Mouse (Mus musculus): ENCODE data around the gene Ptar1. TPM values are rescaled to one million over a fixed set of nuclear protein-coding genes. Genes with fewer than 3 reads are reported as not detected.
"Not testable (repeated sequence)": the region's sequence is repeated elsewhere in the genome, so short reads cannot be mapped to it uniquely, and the experiment has no call there.

Gene Ptar1
- 7.2 and 8.0 TPM in 2 replicates for polyA plus RNA-seq (2016; fragmentation: Nextera tagmentation; extraction: Ambion mirVana)

DNA sequence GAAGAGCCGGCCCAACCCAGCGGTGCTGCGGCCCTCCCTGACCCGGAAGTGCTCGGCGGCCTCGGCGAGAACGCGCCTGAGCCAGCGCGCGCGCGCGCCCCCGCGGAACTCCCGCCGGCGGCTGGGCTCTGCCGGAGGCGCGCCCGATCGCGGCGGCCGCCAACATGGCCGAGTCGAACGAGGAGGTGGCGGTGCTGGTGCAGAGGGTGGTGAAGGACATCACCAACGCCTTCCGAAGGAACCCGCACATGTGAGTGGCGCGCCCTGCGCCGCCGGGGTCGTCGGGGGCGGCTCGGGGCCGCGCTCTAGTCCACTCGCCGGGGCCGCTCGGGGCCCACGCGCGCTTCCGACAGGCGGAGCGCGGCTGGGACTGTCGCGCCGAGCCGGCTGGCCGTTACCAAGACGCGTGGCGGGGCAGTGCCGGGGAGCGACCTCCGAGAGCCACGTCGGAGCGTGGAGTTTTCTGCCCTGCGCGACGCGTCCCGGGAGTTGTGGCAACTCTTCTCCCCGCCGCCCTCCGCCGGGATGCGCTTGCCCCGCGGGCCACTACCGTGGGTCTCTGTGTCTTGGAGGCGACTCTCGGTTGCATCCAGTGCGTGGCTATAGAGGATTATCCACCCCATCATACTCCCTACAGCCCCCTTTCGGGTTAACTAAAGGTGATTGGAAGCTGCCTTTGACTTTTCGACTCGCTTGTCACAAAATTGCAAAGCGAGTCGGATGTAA, at the start of gene Ptar1:
Gene Ptar1, plus strand, starts transcription at position 134 of the 726 bp plus-strand sequence.
- under 1% methylated on average over 87 of the region's 93 CpGs for WGBS
- peak; percentile 93 for ATAC-seq (ENCODE audit: low FRiP score)

GRCm38 (mm10) chr19:23643819-23644218, 43.4 kb upstream of the Ptar1 start:
- no peak overlapping the region for H3K27ac ChIP-seq
- no peak for ATAC-seq (ENCODE audit: low FRiP score)
- 83% methylated on average over 5 of the region's 5 CpGs for WGBS
- H3K9me3 ChIP-seq (replicated peaks): no peaks in the 10 kb centered on the region
- no peaks in the 10 kb centered on the region for H3K4me1 ChIP-seq
- H3K9ac ChIP-seq: no peak overlapping the region
- H3K4me2 ChIP-seq (replicated peaks): no peak overlapping the region
- no peaks in the 10 kb centered on the region for H3K27me3 ChIP-seq
- H3K36me3 ChIP-seq: no peaks in the 10 kb centered on the region
- H3K4me3 ChIP-seq: no peak overlapping the region

More for the DNA sequence above, at the start of gene Ptar1:
- Histone ChIP-seq H3K27me3 (no peaks in the 10 kb centered on the region), H3K9ac (peak within 1 kb of the TSS; percentile 84), H3K9me3 (replicated peaks) (no peaks in the 10 kb centered on the region), H3K4me1 (peaks cover 6% of the 10 kb centered on the region), H3K4me3 (peak within 1 kb of the TSS; percentile 84), H3K27ac (peak within 1 kb of the TSS; percentile 93), H3K36me3 (no peaks in the 10 kb centered on the region), H3K4me2 (replicated peaks) (peak within 1 kb of the TSS; percentile 54)

DNA sequence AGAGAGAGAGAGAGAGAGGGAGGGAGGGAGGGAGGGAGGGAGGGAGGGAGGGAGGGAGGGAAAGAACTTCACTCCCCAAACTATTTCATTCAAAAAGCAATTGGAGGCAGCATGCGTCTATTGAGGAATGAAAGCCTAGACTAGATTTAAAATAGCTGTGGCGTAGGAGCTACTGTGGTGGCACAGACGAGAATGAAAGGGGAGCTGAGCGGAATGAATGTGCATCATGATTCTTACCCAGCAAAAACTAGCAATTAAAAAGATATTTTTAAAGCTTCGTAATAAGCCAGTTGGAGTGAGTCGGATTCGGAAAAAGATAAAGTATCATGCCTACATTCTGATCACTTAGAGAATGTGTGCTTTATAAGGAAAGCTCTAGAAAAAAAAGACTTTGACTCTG, 41.9 kb upstream of the Ptar1 start:
- WGBS: 72% methylated on average over 7 of the region's 7 CpGs
- H3K27me3 ChIP-seq: no peaks in the 10 kb centered on the region
- no peak overlapping the region for H3K9ac ChIP-seq
- no peak overlapping the region for H3K4me3 ChIP-seq
- no peak for ATAC-seq (ENCODE audit: low FRiP score)
- no peaks in the 10 kb centered on the region for H3K36me3 ChIP-seq
- H3K9me3 ChIP-seq (replicated peaks): no peaks in the 10 kb centered on the region
- no peak overlapping the region for H3K27ac ChIP-seq
- no peak overlapping the region for H3K4me2 ChIP-seq (replicated peaks)
- H3K4me1 ChIP-seq: no peaks in the 10 kb centered on the region

GRCm38 (mm10) chr19:23647308-23647707, 39.9 kb upstream of the Ptar1 start:
- Histone ChIP-seq H3K4me3 (no peak overlapping the region), H3K4me1 (no peaks in the 10 kb centered on the region), H3K27ac (no peak overlapping the region), H3K36me3 (no peaks in the 10 kb centered on the region), H3K4me2 (replicated peaks) (no peak overlapping the region), H3K9me3 (replicated peaks) (no peaks in the 10 kb centered on the region), H3K27me3 (no peaks in the 10 kb centered on the region), H3K9ac (no peak overlapping the region)
- WGBS: 91% methylated on average over 7 of the region's 7 CpGs
- no peak for ATAC-seq (ENCODE audit: low FRiP score)

DNA sequence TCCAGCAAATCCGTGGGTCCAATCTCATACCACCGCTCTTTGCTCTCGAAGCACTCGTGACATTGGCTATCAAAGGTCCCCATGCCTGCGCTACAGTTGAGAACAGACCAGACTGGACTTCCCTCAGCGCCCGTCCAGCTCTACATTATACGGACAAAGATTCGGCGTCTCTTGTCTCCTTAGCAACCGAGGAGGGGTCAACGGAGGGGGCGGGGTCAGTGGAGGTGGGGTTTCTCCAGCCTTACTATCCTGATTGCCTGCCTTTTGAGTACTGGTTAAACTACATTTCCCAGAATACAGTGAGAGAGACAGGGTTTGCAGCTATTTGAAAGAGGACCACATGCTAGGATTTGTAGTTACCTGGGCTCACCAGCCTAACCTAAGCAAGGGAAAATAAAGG, 34.6 kb upstream of the Ptar1 start, which contains the start of gene 1700028P14Rik:
Gene 1700028P14Rik, minus strand, starts transcription at position 169 of the 400 bp plus-strand sequence.
- H3K27ac ChIP-seq: no peak within 1 kb of the TSS
- peak within 1 kb of the TSS; percentile 17; the same call in 1 of the 2 replicates for H3K4me3 ChIP-seq
- ATAC-seq (ENCODE audit: low FRiP score): peak; percentile 86
- no peaks in the 10 kb centered on the region for H3K27me3 ChIP-seq
- WGBS: 5% methylated on average over 13 of the region's 13 CpGs
- H3K4me2 ChIP-seq (replicated peaks): peak within 1 kb of the TSS; percentile 50
- H3K9me3 ChIP-seq (replicated peaks): no peaks in the 10 kb centered on the region
- no peak within 1 kb of the TSS for H3K9ac ChIP-seq
- H3K4me1 ChIP-seq: no peaks in the 10 kb centered on the region
- no peaks in the 10 kb centered on the region for H3K36me3 ChIP-seq

DNA sequence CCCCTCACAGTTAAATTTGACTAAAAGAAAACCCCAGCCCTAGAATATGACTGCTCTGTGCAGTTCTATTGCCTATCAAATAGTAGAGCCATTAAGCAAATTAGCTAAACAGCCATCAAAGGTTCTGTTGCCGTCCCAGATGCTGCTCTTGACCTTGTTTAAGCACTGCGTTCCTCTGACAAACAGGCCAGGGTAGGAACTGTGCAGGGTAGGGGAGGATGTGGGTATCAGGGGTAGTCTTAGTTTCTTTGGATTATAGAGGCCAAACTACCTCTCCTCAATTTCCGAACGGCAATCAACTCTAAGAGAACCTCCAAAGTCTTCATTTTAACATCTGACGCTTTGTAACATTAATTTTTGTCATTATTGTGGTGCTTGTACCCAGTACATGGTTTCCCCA, 34.1 kb upstream of the Ptar1 start:
- H3K4me2 ChIP-seq (replicated peaks): no peak overlapping the region
- peak; percentile 8; the same call in 1 of the 2 replicates for ATAC-seq (ENCODE audit: low FRiP score)
- H3K4me1 ChIP-seq: no peaks in the 10 kb centered on the region
- no peaks in the 10 kb centered on the region for H3K36me3 ChIP-seq
- no peaks in the 10 kb centered on the region for H3K27me3 ChIP-seq
- no peak overlapping the region for H3K9ac ChIP-seq
- no peak overlapping the region for H3K4me3 ChIP-seq
- H3K27ac ChIP-seq: no peak overlapping the region
- no peaks in the 10 kb centered on the region for H3K9me3 ChIP-seq (replicated peaks)
- 95% methylated on average over 5 of the region's 5 CpGs for WGBS

DNA sequence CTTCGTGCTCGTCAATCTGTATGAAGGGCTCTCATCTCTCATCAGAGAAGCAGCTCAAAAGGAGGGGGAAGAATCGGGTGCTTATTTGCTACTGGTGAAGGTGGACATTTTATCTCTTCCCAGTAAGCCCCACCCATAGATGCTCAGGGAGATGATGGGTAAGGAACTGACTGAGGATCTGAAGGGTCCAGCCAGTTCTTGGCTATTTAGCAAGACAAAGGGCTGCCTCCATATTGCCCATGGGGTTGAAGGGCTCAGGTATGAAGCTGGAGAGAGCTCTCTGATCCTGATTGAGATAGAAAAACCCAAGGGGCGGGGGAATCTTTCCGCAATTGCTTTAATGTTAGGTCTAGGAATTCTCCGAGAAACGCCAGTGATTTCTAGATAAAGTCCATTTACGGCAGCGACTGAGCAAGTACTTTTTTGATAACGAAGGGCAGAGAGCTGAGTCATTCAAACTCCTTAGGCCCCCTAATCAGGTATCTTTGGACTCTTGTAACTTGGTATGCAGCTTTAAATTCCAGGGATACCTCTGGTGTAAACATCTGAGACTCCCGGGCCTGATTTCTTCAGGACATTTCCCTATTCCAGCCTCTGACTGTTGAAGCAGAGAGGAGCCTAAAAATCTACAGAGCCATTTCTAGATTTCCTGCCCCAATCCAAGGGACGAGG, 29.8 kb upstream of the Ptar1 start:
- H3K36me3 ChIP-seq: no peaks in the 10 kb centered on the region
- H3K4me3 ChIP-seq: no peak overlapping the region
- ATAC-seq (ENCODE audit: low FRiP score): no peak
- H3K27ac ChIP-seq: no peak overlapping the region
- 70% methylated on average over 12 of the region's 12 CpGs for WGBS
- no peaks in the 10 kb centered on the region for H3K4me1 ChIP-seq
- H3K27me3 ChIP-seq: no peaks in the 10 kb centered on the region
- H3K9me3 ChIP-seq (replicated peaks): no peaks in the 10 kb centered on the region
- no peak overlapping the region for H3K9ac ChIP-seq
- no peak overlapping the region for H3K4me2 ChIP-seq (replicated peaks)

- H3K4me3 ChIP-seq: no peak overlapping the region
- H3K27ac ChIP-seq: no peak overlapping the region
- H3K4me1 ChIP-seq: no peaks in the 10 kb centered on the region
- H3K9me3 ChIP-seq (replicated peaks): no peaks in the 10 kb centered on the region
- no peaks in the 10 kb centered on the region for H3K36me3 ChIP-seq
- no peak overlapping the region for H3K4me2 ChIP-seq (replicated peaks)
- no peaks in the 10 kb centered on the region for H3K27me3 ChIP-seq
- no peak overlapping the region for H3K9ac ChIP-seq
- ATAC-seq (ENCODE audit: low FRiP score): no peak
- WGBS: 80% methylated on average over 4 of the region's 4 CpGs
Measured at GRCm38 (mm10) chr19:23658350-23658749, 28.9 kb upstream of the Ptar1 start.

DNA sequence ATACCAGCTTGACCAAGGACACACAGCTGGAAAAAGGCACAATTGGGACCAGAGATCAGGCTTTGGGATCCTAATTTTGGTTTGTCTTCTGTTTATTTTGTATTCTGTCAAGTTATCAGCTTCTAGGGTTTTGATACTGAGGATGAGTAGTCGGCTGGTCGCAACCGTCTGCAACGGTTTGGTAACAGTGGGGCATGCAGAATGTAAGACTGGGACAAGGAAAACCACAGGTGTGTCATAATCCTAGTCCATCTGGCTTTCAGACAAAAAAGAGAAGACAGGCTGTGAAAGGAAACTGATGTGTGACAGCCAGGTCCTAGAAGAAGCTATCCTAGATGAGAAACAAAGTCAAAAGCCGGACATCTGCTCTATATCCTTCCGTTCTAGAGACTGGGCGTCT, 23.1 kb upstream of the Ptar1 start:
- no peak overlapping the region for H3K4me3 ChIP-seq
- H3K4me1 ChIP-seq: no peaks in the 10 kb centered on the region
- no peaks in the 10 kb centered on the region for H3K9me3 ChIP-seq (replicated peaks)
- WGBS: 90% methylated on average over 7 of the region's 7 CpGs
- H3K27me3 ChIP-seq: no peaks in the 10 kb centered on the region
- H3K36me3 ChIP-seq: no peaks in the 10 kb centered on the region
- H3K9ac ChIP-seq: no peak overlapping the region
- no peak for ATAC-seq (ENCODE audit: low FRiP score)
- H3K4me2 ChIP-seq (replicated peaks): no peak overlapping the region
- H3K27ac ChIP-seq: no peak overlapping the region

GRCm38 (mm10) chr19:23668142-23668655, 19.0 kb upstream of the Ptar1 start:
- Histone ChIP-seq H3K9me3 (replicated peaks) (no peaks in the 10 kb centered on the region), H3K4me2 (replicated peaks) (no peak overlapping the region), H3K4me1 (no peaks in the 10 kb centered on the region), H3K36me3 (no peaks in the 10 kb centered on the region), H3K27me3 (no peaks in the 10 kb centered on the region), H3K9ac (no peak overlapping the region), H3K27ac (no peak overlapping the region), H3K4me3 (no peak overlapping the region)
- 63% methylated on average over 6 of the region's 6 CpGs for WGBS
- no peak for ATAC-seq (ENCODE audit: low FRiP score)

- H3K27me3 ChIP-seq: no peaks in the 10 kb centered on the region
- no peak overlapping the region for H3K9ac ChIP-seq
- no peak overlapping the region for H3K4me3 ChIP-seq
- H3K27ac ChIP-seq: no peak overlapping the region
- no peaks in the 10 kb centered on the region for H3K9me3 ChIP-seq (replicated peaks)
- no peaks in the 10 kb centered on the region for H3K36me3 ChIP-seq
- ATAC-seq (ENCODE audit: low FRiP score): no peak
- WGBS: 61% methylated on average over 2 of the region's 2 CpGs
- H3K4me2 ChIP-seq (replicated peaks): no peak overlapping the region
- H3K4me1 ChIP-seq: no peaks in the 10 kb centered on the region
Measured at GRCm38 (mm10) chr19:23673021-23673420, 14.2 kb upstream of the Ptar1 start.

DNA sequence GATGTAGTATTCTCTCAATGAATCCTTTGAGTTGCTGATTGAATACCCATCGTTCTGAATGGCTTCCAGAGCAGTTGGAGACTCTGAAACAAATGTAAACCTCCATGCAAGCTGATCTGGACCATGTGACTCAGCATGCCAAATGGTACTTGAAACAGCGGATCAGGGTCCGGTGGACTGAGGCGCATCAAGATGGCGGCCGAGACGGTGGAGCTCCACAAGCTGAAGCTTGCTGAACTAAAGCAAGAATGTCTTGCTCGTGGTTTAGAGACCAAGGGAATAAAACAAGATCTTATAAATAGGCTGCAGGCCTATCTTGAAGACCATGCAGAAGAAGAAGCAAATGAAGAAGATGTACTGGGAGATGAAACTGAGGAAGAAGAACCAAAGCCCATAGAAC, 11.6 kb upstream of the Ptar1 start:
- 91% methylated on average over 8 of the region's 8 CpGs for WGBS

More for the DNA sequence above, 11.6 kb upstream of the Ptar1 start:
- not testable (repeated sequence) for H3K4me2 ChIP-seq (replicated peaks); H3K9me3 ChIP-seq (replicated peaks); H3K9ac ChIP-seq; H3K4me1 ChIP-seq; ATAC-seq (ENCODE audit: low FRiP score); H3K27ac ChIP-seq; H3K36me3 ChIP-seq; H3K4me3 ChIP-seq; H3K27me3 ChIP-seq
